Mouse (Mus musculus): ENCODE measurements around the gene Cnn3. TPM values are rescaled to one million over a fixed set of nuclear protein-coding genes. Genes with fewer than 3 reads are reported as not detected.
A peak's percentile ranks its signal among the peaks of the same experiment; 100 is the strongest.

The Cnn3 gene
- polyA plus RNA-seq (2015; fragmentation: Nextera tagmentation; extraction: Ambion mirVana), result 311 and 357 TPM in 2 replicates

- Histone ChIP-seq H3K4me3 (ENCODE audit: low read depth, low read length) (peak within 1 kb of the TSS; percentile 88), H3K9ac (ENCODE audit: low read depth, low read length) (peak within 1 kb of the TSS; percentile 91), H3K9me3 (replicated peaks; ENCODE audit: control insufficient read depth, low read length, poor library complexity, severe bottlenecking) (no peaks in the 10 kb centered on the region), H3K4me1 (ENCODE audit: control insufficient read depth, insufficient read depth, low read length) (peaks cover 29% of the 10 kb centered on the region), H3K36me3 (ENCODE audit: control insufficient read depth, insufficient read depth, low read length) (no peaks in the 10 kb centered on the region), H3K27me3 (ENCODE audit: control insufficient read depth, insufficient read depth, low read depth, low read length) (no peaks in the 10 kb centered on the region), H3K27ac (ENCODE audit: low read length) (peak within 1 kb of the TSS; percentile 91), H3K4me2 (ENCODE audit: low read length) (peak within 1 kb of the TSS; percentile 87)
- WGBS, result under 1% methylated on average over 39 of the region's 66 CpGs
- ATAC-seq, result peak; percentile 91
Observed at GRCm38 (mm10) chr3:121425861-121426620, at the start of gene Cnn3. Gene Cnn3 (plus strand): TSS chr3:121426497.

GRCm38 (mm10) chr3:121378708-121379612 lies 47.3 kb upstream of the Cnn3 start:
- Histone ChIP-seq H3K27ac (ENCODE audit: low read length) (no peak overlapping the region), H3K27me3 (ENCODE audit: control insufficient read depth, insufficient read depth, low read depth, low read length) (no peaks in the 10 kb centered on the region), H3K4me1 (ENCODE audit: control insufficient read depth, insufficient read depth, low read length) (no peaks in the 10 kb centered on the region), H3K4me3 (ENCODE audit: low read depth, low read length) (no peak overlapping the region), H3K4me2 (ENCODE audit: low read length) (no peak overlapping the region), H3K9ac (ENCODE audit: low read depth, low read length) (no peak overlapping the region), H3K36me3 (ENCODE audit: control insufficient read depth, insufficient read depth, low read length) (no peaks in the 10 kb centered on the region), H3K9me3 (replicated peaks; ENCODE audit: control insufficient read depth, low read length, poor library complexity, severe bottlenecking) (no peaks in the 10 kb centered on the region)
- ATAC-seq, result no peak
- WGBS, result 54% methylated on average over 15 of the region's 15 CpGs

GRCm38 (mm10) chr3:121379699-121380098 lies 46.6 kb upstream of the Cnn3 start:
- H3K9me3 ChIP-seq (replicated peaks; ENCODE audit: control insufficient read depth, low read length, poor library complexity, severe bottlenecking), result no peaks in the 10 kb centered on the region
- WGBS, result 85% methylated on average over 5 of the region's 5 CpGs
- H3K36me3 ChIP-seq (ENCODE audit: control insufficient read depth, insufficient read depth, low read length), result no peaks in the 10 kb centered on the region
- H3K4me1 ChIP-seq (ENCODE audit: control insufficient read depth, insufficient read depth, low read length), result no peaks in the 10 kb centered on the region
- no peak overlapping the region for H3K9ac ChIP-seq (ENCODE audit: low read depth, low read length)
- no peak overlapping the region for H3K27ac ChIP-seq (ENCODE audit: low read length)
- no peaks in the 10 kb centered on the region for H3K27me3 ChIP-seq (ENCODE audit: control insufficient read depth, insufficient read depth, low read depth, low read length)
- ATAC-seq, result no peak
- H3K4me3 ChIP-seq (ENCODE audit: low read depth, low read length), result no peak overlapping the region
- H3K4me2 ChIP-seq (ENCODE audit: low read length), result no peak overlapping the region

- Histone ChIP-seq H3K9ac (ENCODE audit: low read depth, low read length) (no peak overlapping the region), H3K27ac (ENCODE audit: low read length) (no peak overlapping the region), H3K36me3 (ENCODE audit: control insufficient read depth, insufficient read depth, low read length) (no peaks in the 10 kb centered on the region), H3K4me1 (ENCODE audit: control insufficient read depth, insufficient read depth, low read length) (peaks cover 12% of the 10 kb centered on the region), H3K27me3 (ENCODE audit: control insufficient read depth, insufficient read depth, low read depth, low read length) (no peaks in the 10 kb centered on the region), H3K9me3 (replicated peaks; ENCODE audit: control insufficient read depth, low read length, poor library complexity, severe bottlenecking) (no peaks in the 10 kb centered on the region), H3K4me2 (ENCODE audit: low read length) (no peak overlapping the region), H3K4me3 (ENCODE audit: low read depth, low read length) (no peak overlapping the region)
- no peak for ATAC-seq
- 68% methylated on average over 3 of the region's 3 CpGs for WGBS
Observed at GRCm38 (mm10) chr3:121387471-121388009, 38.8 kb upstream of the Cnn3 start.

GRCm38 (mm10) chr3:121389366-121389765 lies 36.9 kb upstream of the Cnn3 start:
- H3K9ac ChIP-seq (ENCODE audit: low read depth, low read length), result no peak overlapping the region
- H3K27ac ChIP-seq (ENCODE audit: low read length), result no peak overlapping the region
- H3K27me3 ChIP-seq (ENCODE audit: control insufficient read depth, insufficient read depth, low read depth, low read length), result no peaks in the 10 kb centered on the region
- WGBS, result 79% methylated on average over 8 of the region's 8 CpGs
- H3K4me2 ChIP-seq (ENCODE audit: low read length), result no peak overlapping the region; the same call in 1 of the 2 replicates
- H3K36me3 ChIP-seq (ENCODE audit: control insufficient read depth, insufficient read depth, low read length), result no peaks in the 10 kb centered on the region
- no peak overlapping the region for H3K4me3 ChIP-seq (ENCODE audit: low read depth, low read length)
- no peak for ATAC-seq
- H3K9me3 ChIP-seq (replicated peaks; ENCODE audit: control insufficient read depth, low read length, poor library complexity, severe bottlenecking), result no peaks in the 10 kb centered on the region
- H3K4me1 ChIP-seq (ENCODE audit: control insufficient read depth, insufficient read depth, low read length), result peaks cover 12% of the 10 kb centered on the region

GRCm38 (mm10) chr3:121389860-121390530 lies 36.3 kb upstream of the Cnn3 start:
- WGBS, result 12% methylated on average over 17 of the region's 17 CpGs
- Histone ChIP-seq H3K4me2 (ENCODE audit: low read length) (peak overlapping the region; percentile 50), H3K27ac (ENCODE audit: low read length) (peak overlapping the region; percentile 47; the same call in 1 of the 2 replicates), H3K4me3 (ENCODE audit: low read depth, low read length) (no peak overlapping the region), H3K27me3 (ENCODE audit: control insufficient read depth, insufficient read depth, low read depth, low read length) (no peaks in the 10 kb centered on the region), H3K9ac (ENCODE audit: low read depth, low read length) (peak overlapping the region; percentile 14; the same call in 1 of the 2 replicates), H3K9me3 (replicated peaks; ENCODE audit: control insufficient read depth, low read length, poor library complexity, severe bottlenecking) (no peaks in the 10 kb centered on the region), H3K4me1 (ENCODE audit: control insufficient read depth, insufficient read depth, low read length) (peaks cover 12% of the 10 kb centered on the region), H3K36me3 (ENCODE audit: control insufficient read depth, insufficient read depth, low read length) (no peaks in the 10 kb centered on the region)
- ATAC-seq, result peak; percentile 85

- no peak overlapping the region for H3K27ac ChIP-seq (ENCODE audit: low read length)
Observed at GRCm38 (mm10) chr3:121390724-121391123, 35.6 kb upstream of the Cnn3 start.

GRCm38 (mm10) chr3:121395588-121396295 lies 30.6 kb upstream of the Cnn3 start:
- peaks cover 2% of the 10 kb centered on the region; the same call in 1 of the 2 replicates for H3K4me1 ChIP-seq (ENCODE audit: control insufficient read depth, insufficient read depth, low read length)
- H3K36me3 ChIP-seq (ENCODE audit: control insufficient read depth, insufficient read depth, low read length), result no peaks in the 10 kb centered on the region
- no peak overlapping the region for H3K4me2 ChIP-seq (ENCODE audit: low read length)
- ATAC-seq, result no peak
- H3K4me3 ChIP-seq (ENCODE audit: low read depth, low read length), result no peak overlapping the region
- no peaks in the 10 kb centered on the region for H3K9me3 ChIP-seq (replicated peaks; ENCODE audit: control insufficient read depth, low read length, poor library complexity, severe bottlenecking)
- no peak overlapping the region for H3K27ac ChIP-seq (ENCODE audit: low read length)
- no peaks in the 10 kb centered on the region for H3K27me3 ChIP-seq (ENCODE audit: control insufficient read depth, insufficient read depth, low read depth, low read length)
- WGBS, result 89% methylated on average over 16 of the region's 16 CpGs
- H3K9ac ChIP-seq (ENCODE audit: low read depth, low read length), result no peak overlapping the region

More at GRCm38 (mm10) chr3:121390724-121391123, 35.6 kb upstream of the Cnn3 start:
- no peaks in the 10 kb centered on the region for H3K27me3 ChIP-seq (ENCODE audit: control insufficient read depth, insufficient read depth, low read depth, low read length)
- no peaks in the 10 kb centered on the region for H3K9me3 ChIP-seq (replicated peaks; ENCODE audit: control insufficient read depth, low read length, poor library complexity, severe bottlenecking)
- no peak overlapping the region for H3K4me3 ChIP-seq (ENCODE audit: low read depth, low read length)
- 33% methylated on average over 5 of the region's 7 CpGs for WGBS
- H3K4me2 ChIP-seq (ENCODE audit: low read length), result peak overlapping the region; percentile 50
- no peaks in the 10 kb centered on the region for H3K36me3 ChIP-seq (ENCODE audit: control insufficient read depth, insufficient read depth, low read length)
- peaks cover 12% of the 10 kb centered on the region for H3K4me1 ChIP-seq (ENCODE audit: control insufficient read depth, insufficient read depth, low read length)
- peak; percentile 52 for ATAC-seq
- H3K9ac ChIP-seq (ENCODE audit: low read depth, low read length), result no peak overlapping the region

All from midbrain, embryonic 16.5 days (tissue).